Mouse (Mus musculus): ENCODE measurements around the gene Pcp4.
"Not testable (repeated sequence)": the region's sequence is repeated elsewhere in the genome, so short reads cannot be mapped to it uniquely, and the experiment has no call there.

Pcp4 gene

DNA sequence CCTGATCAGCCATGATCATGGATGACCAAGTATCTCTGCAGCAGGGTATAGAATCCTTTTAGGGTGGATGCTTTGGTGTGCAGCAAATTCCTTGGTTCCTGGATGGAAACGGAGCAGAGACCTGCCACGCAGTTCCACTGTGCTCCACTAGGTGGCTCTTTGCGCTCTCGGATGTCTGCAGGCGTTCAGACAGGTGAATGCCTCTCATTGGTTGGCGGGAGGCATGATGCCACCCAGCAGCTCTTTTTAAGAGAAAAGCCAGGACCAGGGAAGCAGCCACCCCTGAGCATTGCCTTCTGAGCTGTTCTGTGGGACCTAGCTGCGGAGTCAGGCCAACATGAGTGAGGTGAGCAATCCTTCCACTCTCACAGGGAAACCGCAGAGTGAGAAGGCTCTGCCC is at the start of gene Pcp4:
Gene Pcp4 (plus strand): TSS at position 162 of the 400 bp plus-strand sequence.
- DNase-seq (ENCODE audit: low read depth, low spot score) = peak; percentile 73

- DNase-seq (ENCODE audit: low read depth, low spot score) = no peak
These were observed 42.4 kb upstream of the Pcp4 start for GRCm38 (mm10) chr16:96425044-96425443.

DNA sequence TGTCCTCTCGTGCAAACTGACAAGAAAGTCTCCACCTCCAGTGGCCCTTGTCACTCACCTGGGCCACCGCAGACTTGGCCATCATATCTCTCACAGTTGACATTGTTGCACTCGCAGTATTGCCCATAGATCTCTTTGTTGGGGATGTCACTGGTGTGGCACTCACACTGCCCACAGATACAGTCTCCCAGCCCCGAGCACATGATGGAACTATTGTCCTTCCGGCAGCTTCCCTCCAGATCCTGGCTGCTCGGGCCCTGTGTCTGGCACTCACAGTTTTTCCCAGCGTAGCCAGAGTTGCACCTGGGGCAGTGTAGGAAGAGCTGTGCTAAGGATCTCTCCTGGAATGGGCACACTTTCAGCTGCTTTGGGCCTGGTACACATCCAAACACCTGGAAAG is 40.7 kb upstream of the Pcp4 start:
- DNase-seq (ENCODE audit: low read depth, low spot score) = no peak

- no peak for DNase-seq (ENCODE audit: low read depth, low spot score)
These were observed 38.4 kb upstream of the Pcp4 start for GRCm38 (mm10) chr16:96429046-96429445.

- DNase-seq (ENCODE audit: low read depth, low spot score) = no peak
These were observed 34.1 kb upstream of the Pcp4 start for GRCm38 (mm10) chr16:96433266-96433665.

- no peak for DNase-seq (ENCODE audit: low read depth, low spot score)
These were observed 33.2 kb upstream of the Pcp4 start for GRCm38 (mm10) chr16:96434024-96434785.

GRCm38 (mm10) chr16:96438946-96439345 is 28.5 kb upstream of the Pcp4 start:
- no peak for DNase-seq (ENCODE audit: low read depth, low spot score)

DNA sequence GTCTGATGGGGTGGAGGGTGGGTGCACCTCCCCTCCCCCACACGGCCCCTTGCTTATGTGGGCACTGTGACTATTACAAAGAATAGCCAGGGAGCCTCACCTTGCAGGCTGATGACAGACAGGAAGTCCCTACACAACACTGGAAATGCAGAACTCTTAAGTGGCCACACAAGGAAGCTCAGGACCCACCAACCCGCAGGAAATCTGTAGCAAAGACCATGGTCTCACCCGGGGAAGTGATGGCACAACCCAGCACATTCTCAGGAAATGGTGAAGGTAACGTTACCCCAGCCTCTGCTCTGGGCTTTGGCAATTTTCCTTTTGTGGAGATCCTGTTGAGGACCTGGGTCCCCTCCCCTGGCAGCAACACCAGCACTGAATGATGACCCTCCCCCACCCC is 27.7 kb upstream of the Pcp4 start:
- DNase-seq (ENCODE audit: low read depth, low spot score) = no peak

GRCm38 (mm10) chr16:96440871-96441270 is 26.5 kb upstream of the Pcp4 start:
- no peak for DNase-seq (ENCODE audit: low read depth, low spot score)

DNA sequence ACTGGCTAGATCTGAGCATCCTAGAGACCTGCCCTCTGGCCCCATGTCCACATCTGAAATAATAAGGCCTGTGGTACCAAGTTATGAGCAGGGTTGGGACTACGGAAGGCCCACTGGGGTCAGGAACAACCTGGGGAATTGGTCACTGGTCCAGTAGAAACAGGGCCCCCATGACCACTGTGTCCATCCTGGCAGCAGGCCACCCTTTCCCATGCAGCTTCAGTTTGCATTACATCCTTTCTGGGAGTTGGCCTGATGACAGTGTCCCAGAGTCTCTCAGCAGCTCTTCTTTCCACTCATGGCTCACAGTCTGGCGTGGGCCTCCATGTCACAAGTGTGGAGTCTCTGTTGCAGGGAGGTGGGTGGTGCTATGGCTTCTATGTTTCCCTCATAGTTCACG is 25.6 kb upstream of the Pcp4 start:
- no peak for DNase-seq (ENCODE audit: low read depth, low spot score)

DNA sequence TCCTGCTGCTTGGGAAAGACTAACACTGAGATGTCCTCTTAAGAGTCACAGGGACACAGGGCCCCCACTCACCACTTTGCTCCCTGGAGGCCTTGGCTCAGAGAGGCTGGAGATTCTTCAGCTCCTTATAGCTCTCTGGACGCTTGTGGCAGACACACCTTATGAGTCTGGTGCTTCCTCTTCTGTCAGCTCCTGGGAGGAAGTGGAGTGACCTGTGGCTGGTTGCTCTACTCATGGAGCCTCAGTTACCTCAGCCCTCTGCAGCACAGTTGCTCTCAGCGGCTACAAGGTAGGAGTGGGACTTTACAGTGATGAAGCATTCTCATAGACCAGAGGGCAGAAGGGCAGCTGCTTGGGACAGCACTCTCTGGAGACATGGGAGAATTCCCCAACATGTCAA is 23.9 kb upstream of the Pcp4 start, which contains the start of gene Itgb2l:
Gene Itgb2l (minus strand): TSS at position 152 of the 400 bp plus-strand sequence.
- DNase-seq (ENCODE audit: low read depth, low spot score) = no peak

DNA sequence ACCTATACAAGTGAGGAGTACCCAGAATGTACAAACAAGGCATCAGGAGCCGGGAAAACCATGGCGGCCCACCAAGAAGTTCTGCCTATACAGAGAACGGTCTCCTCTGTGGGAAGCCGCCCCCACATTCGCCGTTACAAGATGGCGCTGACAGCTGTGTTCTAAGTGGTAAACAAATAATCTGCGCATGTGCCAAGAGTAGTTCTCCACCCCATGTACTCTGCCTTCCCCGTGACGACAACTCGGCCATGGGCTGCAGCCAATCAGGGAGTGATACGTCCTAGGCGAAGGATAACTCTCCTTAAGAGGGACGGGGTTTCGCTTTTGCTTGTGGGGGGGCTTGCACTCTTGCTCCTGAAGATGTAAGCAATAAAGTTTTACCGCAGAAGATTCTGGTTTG is 16.5 kb upstream of the Pcp4 start:
- not testable (repeated sequence) for DNase-seq (ENCODE audit: low read depth, low spot score)

- DNase-seq (ENCODE audit: low read depth, low spot score) = no peak
These were observed 13.3 kb upstream of the Pcp4 start for GRCm38 (mm10) chr16:96454086-96454485.

GRCm38 (mm10) chr16:96457612-96458011 is 9.8 kb upstream of the Pcp4 start:
- DNase-seq (ENCODE audit: low read depth, low spot score) = no peak

GRCm38 (mm10) chr16:96459356-96459755 is 8.1 kb upstream of the Pcp4 start:
- DNase-seq (ENCODE audit: low read depth, low spot score) = no peak

- DNase-seq (ENCODE audit: low read depth, low spot score) = no peak
These were observed 6.6 kb upstream of the Pcp4 start for GRCm38 (mm10) chr16:96460788-96461187.

GRCm38 (mm10) chr16:96468011-96468410 is 605 bp downstream of the Pcp4 start:
- no peak for DNase-seq (ENCODE audit: low read depth, low spot score)

DNA sequence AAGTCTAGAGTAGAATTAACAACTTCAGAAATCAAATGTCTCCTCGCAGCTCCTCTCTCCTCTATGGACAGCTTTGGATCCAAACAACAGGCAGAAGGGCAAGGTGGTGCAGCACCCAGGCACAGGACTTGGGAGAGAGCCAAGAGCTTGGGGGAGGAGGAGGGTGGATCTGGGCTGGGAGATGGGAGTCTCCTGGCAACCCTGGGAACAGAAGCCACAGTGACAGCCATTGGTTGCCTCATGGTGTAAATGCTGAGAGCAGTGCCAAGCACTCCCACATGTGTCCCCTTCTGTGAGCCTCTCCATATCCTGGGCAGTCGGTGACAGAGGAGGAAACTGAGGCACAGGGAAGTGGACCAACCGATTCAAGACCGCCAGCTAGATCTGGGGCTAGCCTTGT is 1.3 kb downstream of the Pcp4 start:
- DNase-seq (ENCODE audit: low read depth, low spot score) = no peak

DNA sequence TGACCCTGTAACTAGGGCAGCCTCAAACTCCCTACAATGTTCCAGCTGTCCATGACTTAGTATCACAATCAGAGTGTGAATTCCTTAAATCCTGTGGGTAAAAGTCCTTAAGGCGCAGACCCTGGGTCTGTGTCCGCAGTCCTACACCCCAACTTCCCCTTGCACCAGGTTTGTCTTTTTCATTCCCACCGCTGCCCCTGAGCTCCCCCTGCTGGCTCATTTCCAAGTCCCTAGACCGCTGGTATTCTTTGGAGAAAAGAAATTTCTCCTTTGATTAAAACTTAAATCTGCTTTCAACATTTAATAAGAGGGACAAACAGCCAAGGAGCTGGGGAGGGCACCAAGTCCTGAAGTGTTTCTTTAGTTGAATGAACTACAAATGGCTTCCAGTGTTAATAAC is 2.2 kb downstream of the Pcp4 start:
- DNase-seq (ENCODE audit: low read depth, low spot score) = no peak

DNA sequence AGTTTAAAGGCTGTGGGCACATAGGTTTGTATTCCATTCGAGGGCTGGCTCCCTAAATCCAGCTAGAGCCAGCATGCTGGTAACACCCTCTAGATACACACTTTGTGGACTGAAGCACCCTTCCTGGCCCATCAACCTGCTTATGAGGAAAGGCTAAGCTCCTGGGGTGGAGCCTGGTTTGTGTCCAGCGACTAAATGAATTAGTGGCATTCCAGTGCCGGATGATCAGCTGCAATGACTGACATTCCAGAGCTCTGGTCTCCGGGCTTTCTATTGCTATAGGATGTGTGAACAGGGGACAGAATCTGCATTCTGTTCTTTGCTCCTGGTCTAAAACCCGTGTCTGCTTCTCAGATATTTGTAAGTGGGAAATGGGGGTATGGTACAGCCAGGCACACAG is 5.0 kb downstream of the Pcp4 start:
- no peak for DNase-seq (ENCODE audit: low read depth, low spot score)

- no peak for DNase-seq (ENCODE audit: low read depth, low spot score)
These were observed 5.4 kb downstream of the Pcp4 start for GRCm38 (mm10) chr16:96472816-96473215.

DNA sequence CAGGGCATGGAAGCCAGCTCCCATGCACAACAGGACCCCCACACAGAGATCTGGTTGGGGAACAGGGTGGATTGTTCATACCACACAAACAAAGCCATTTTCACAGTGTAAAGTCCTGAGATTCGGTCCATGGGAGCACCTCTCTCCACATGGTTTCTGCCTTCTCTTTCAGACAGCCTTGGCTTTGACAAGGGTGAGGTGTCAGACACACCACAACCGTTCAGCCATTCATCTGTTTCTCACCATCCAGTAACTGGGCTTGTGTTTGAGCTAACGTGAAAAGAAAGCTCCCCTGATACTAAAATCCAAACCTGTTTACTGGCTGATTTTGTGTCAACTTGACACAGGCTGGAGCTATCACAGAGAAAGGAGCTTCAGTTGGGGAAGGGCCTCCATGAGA is 6.8 kb downstream of the Pcp4 start:
- DNase-seq (ENCODE audit: low read depth, low spot score) = no peak

DNA sequence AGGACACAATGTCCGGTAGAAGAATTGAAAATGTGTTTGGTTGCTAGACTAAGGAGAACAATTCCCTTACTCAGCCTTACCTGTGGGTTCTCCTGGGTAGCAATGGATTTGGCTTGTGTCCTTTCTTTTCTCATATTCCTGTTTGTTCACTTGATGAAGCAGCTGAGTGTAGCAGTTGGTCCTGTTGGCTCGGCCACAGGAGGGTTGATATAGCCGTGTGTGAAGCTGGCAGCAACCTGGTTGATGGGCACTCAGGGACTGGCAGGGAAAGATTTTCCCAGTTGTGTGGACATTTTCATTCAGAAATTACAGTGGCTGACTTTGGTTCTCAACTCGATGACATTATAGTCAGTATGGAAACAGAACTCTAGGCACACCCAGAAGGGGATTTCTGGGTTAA is 14.4 kb downstream of the Pcp4 start:
- no peak for DNase-seq (ENCODE audit: low read depth, low spot score)
